Mouse (Mus musculus) bone marrow macrophage, adult 2 months (primary cell): Measurements from ENCODE around the gene Pdf.

Experiments used
- CTCF ChIP-seq: IDR thresholded peaks from 2 replicates; pipeline ENCODE4 v1.5.1; 2012; ENCODE audit warnings: low read depth, mild to moderate bottlenecking, low read length, moderate library complexity
- POLR2A ChIP-seq: IDR thresholded peaks from 2 replicates; pipeline ENCODE4 v1.6.1; 2012; ENCODE audit warnings: mild to moderate bottlenecking, low read depth, low read length, borderline replicate concordance

DNA sequence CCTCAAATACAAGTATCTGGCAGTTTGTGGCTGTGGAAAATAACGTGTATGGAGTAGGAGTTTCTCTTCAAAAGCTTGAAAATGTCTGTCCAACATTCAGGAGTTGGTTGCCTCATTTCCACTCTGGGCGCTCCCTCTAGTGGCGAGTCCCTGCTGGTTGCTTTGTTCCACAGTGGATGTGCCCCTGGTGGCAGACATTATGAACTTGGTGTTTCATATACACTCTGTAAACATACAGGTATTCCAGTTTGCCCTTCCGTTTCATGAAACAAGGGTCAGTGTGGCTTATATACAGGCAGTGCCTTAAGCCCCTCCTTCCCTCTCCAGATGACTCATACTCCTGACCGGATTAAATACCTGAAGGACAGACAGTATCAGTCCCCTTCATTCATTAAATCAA, 45.9 kb downstream of the Pdf start:
- TF ChIP-seq CTCF (peak; percentile 98), POLR2A (no peak)
